Mouse (Mus musculus) adipocyte (in vitro differentiated cells): ENCODE results near the gene Abhd11.
A peak's percentile ranks its signal among the peaks of the same experiment; 100 is the strongest.
"Not testable (repeated sequence)": the region's sequence is repeated elsewhere in the genome, so short reads cannot be mapped to it uniquely, and the experiment has no call there.

Source experiments
- DNase-seq: peaks from one replicate; pipeline ENCODE4 v3.0.0-alpha.2; 2016; ENCODE audit warnings: low spot score

The Abhd11 gene

GRCm38 (mm10) chr5:135008671-135009589 lies at the start of gene Abhd11:
TSS of gene Abhd11 (plus strand) at chr5:135009152.
- peak; percentile 100 for DNase-seq

DNA sequence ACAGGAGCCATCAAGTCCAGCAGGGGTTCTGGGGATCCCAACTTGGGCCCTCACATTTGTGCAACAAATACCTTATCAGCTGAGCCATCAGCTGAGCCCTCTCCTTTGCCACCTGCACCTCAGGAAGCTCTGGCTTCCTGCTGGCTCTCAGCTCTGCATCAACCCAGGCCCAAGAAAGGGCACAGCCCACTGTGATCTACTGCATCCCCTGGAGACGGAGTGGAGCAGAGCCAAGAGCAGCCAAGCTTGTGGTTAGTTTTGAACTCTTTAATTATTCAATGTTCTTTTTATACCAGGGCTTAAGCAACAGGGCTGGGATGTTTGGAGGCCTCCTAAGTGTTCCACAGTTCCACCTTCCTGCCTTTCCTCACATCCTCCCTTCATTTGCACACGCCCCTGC lies 48.5 kb upstream of the Abhd11 start:
- peak; percentile 13 for DNase-seq

DNA sequence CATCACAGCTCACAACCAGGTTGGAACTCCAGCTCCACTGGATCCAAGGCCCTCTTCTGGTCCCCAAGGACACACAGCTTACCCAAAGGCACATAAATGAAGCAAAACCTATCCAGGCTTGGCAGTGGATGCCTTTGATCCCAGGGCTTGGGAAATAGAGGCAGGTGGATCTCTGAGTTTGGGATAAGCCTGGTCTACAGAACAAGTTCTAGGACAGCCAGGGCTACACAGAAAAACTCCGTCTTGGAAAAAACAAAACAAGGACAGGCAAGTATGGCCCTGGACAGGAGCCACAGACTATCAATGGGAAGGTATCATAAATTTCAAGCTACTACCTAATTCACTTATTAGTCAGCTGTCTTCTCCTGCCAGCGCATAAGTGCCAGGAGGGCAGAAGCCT lies 47.4 kb upstream of the Abhd11 start:
- DNase-seq, result no peak

GRCm38 (mm10) chr5:134963546-134963945 lies 45.4 kb upstream of the Abhd11 start:
- DNase-seq, result peak; percentile 39

DNA sequence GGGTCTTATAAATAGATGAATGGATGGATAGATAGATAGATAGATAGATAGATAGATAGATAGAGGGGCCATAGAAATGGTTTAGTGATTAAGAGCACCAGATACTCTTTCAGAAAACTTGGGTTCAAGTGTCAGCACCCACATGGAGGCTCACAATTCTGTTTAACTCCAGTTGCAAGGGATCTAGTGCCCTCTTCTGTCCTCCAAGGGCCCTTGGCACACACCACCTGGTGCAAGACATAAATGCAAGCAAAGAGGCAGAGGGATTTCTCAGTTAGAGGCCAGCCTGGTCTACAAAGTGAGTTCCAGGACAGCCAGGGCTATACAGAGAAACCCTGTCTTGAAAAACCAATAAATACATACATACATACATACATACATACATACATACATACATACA lies 44.3 kb upstream of the Abhd11 start:
- not testable (repeated sequence) for DNase-seq

GRCm38 (mm10) chr5:134965473-134965851 lies 43.5 kb upstream of the Abhd11 start:
- DNase-seq, result peak; percentile 86

GRCm38 (mm10) chr5:134965852-134966821 lies 42.8 kb upstream of the Abhd11 start:
- no peak for DNase-seq

DNA sequence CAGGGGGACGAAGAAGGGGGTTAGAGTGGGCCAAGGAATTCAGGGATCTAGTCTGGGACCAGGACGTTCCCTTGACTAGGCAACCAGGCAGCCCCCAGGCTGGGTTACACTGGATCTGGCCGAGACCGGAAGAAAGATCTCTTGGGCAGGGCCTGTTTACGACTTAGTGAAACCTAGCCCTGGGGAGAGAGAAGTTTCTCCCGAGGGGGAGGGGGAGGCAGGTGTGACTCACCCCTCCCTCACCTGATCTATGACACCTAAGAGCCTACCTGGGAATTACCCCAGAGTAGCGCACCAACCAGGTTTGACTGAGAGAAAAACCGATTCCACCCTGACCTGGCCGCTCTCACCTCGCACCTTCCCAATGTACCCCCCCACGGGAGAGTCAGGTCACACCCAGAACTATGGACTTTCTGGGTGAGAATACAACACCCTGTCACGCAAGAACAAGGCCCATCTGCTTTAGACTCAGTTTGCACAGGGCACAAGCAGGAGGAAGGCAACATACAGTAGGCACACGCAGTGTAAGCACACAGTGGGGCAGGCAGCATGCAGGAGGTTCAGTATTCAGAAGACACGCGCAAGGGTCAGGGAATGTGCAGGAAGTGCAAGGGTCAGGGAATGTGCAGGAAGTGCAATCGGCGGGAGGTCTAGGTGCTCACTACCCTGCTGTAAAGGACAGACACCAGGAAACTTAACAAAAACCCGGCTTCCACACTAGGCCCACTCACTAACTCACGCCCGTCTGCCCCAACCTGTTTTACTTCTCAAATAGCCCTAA lies 41.6 kb upstream of the Abhd11 start:
- no peak for DNase-seq

DNA sequence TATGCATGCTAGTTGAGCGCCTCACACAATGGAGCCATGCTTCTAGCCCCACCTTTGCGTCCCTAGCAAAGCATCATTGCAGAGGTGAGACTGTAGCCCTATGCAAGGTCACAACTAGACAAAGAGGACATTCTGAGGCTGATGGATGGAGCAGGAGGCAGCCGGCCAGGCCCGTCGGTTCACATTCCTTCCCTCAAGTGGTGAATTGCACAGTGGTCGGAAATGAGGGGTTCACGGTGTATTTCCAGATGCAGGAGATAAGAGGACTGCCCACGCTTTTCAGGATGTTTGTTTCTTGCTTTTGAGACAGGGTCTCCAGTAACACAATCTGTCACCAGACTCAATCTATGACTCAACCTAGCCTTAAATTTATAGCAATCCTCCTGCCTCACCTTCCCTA lies 38.3 kb upstream of the Abhd11 start:
- DNase-seq, result no peak

DNA sequence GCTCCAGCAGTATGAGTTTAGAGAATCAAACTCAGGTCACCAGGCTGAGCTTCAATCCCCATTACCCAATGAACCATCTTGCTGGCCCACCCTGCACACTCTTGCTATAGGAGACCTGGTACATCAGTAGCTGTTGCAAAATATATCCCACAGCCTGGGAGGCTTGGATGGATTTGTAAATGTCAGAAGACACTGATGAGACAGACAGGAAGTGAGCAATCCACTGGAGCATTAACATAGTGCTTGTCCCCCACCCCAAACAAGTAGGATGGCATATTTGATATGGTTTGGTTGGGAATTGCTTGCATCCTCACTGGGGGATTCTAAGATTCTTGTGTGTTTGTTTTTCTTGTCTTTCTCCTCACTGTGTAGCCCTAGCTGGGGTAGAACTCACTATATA lies 35.9 kb upstream of the Abhd11 start:
- no peak for DNase-seq

- no peak for DNase-seq
Measured at GRCm38 (mm10) chr5:134973526-134973925, 35.4 kb upstream of the Abhd11 start.

GRCm38 (mm10) chr5:134974294-134974693 lies 34.7 kb upstream of the Abhd11 start:
- no peak for DNase-seq

DNA sequence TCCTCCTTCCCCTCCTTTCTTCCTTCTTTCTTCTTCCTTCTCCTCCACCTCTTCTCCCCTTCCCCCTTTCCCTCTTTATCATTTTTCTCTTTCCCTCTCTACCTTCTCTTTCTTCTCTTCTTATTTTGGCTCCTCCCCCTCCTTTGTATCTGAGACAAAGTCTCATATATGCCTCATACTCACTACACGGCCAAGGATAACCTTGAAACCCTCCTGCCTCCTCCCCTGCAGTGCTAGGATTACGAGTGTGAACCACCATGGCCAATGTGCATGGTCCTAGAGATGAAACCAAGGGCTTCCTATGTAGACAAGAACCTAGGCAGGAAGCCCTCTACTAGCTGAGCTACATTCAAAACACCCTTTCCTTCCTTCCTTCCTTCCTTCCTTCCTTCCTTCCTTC lies 34.0 kb upstream of the Abhd11 start:
- no peak for DNase-seq

- DNase-seq, result no peak
Measured at GRCm38 (mm10) chr5:134976164-134976563, 32.8 kb upstream of the Abhd11 start.

GRCm38 (mm10) chr5:134976577-134977250 lies 32.2 kb upstream of the Abhd11 start:
- no peak for DNase-seq

GRCm38 (mm10) chr5:134977837-134978236 lies 31.1 kb upstream of the Abhd11 start:
- no peak for DNase-seq

GRCm38 (mm10) chr5:134981149-134981548 lies 27.8 kb upstream of the Abhd11 start:
- no peak for DNase-seq

DNA sequence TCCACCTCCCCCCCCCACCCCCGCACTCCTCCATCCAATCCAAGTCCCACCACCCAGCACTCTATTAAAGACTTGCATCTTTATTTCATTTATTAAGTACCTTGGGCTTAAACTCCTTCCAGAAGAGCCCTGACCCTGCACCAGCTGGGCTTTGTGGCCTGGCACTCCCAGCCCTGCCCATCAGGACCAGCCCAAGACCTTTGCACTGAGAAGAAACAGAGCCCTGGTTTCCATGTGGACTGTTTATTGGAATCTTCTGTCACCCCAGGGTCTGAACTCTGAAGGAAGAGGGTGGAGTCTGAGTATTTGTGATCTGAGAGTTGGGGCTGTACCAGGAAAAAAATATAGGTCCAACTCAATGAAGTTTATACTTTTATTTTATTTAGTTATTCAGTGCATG lies 25.8 kb upstream of the Abhd11 start:
- DNase-seq, result no peak

GRCm38 (mm10) chr5:134983771-134984170 lies 25.2 kb upstream of the Abhd11 start:
- no peak for DNase-seq

DNA sequence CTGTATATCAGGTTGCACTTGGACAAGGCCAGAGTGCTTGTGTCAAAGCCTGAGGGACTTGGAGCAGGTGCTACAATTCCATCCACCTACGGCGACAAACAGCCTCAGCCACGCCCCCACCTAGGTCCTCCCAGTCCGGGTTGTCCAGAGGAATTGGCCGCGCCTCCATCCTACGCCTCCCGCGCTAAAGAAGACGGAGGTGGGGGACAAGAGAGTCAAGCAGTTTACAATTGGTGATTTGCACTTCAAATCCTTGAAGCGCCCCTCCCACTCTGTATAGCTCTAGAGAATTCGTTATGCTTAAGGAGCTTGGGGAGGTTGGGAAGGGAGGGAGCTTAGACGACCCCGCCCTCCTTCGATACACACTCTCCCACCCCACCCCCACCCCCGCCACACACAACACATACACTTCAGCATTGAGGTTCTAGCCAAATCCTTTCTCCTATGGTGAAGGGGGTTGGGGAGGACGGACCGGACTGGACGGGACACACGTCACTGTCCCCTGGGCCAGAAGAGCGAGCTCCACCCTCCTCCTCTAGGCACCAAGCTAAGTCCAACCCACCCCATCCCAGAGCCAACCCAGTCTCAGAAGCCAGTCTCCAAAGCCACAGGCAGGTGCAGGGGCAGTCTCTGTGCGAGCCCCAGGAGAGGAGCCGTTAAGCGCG lies 23.2 kb upstream of the Abhd11 start, which contains the start of gene Cldn3:
Cldn3 (plus strand) TSS at position 582 of the 665 bp plus-strand sequence.
- no peak for DNase-seq
